Mouse (Mus musculus): ENCODE measurements around the gene Clspn.

GRCm38 (mm10) chr4:126619691-126620330, 63.1 kb downstream of the Clspn start:
- TF ChIP-seq CTCF (IDR thresholded peaks at IDR 0.05; ENCODE audit: control insufficient read depth, insufficient read depth, insufficient read length) (no peak), MYOD1 (IDR thresholded peaks at IDR 0.05; ENCODE audit: control insufficient read depth, insufficient read length, low read depth) (no peak), FOSL1 (IDR thresholded peaks at IDR 0.05; ENCODE audit: insufficient read depth, low read length, poor library complexity, severe bottlenecking) (no peak), MYOG (IDR thresholded peaks at IDR 0.05; ENCODE audit: control insufficient read depth, extremely low read depth, insufficient read length) (no peak), CEBPB (IDR thresholded peaks at IDR 0.05; ENCODE audit: low read depth) (no peak), MAX (IDR thresholded peaks at IDR 0.05) (no peak)
